19 mouse cellular contexts compared by ENCODE assay signal in the genomic region with DNA sequence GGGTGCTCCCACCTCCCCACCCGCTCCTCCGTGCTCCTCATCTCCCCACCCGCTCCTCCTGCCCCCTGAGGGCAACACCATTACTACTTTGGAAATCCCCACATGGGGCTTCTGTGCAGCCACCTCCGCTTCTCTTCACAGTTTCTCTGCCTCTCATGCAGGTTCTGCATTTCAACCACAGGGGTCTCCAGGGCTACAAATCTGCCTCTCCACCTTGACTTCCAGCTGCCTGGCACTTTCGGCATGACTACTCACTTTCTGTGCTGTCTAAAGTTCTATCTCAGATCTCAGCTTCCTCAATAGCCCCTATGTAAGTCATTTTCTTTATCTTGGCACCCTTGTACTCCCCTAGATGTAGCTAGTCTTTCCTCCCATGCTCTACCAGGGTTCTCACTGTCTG. TPM values are rescaled to one million over a fixed set of nuclear protein-coding genes. Genes with fewer than 3 reads are reported as not detected.
A peak's percentile ranks its signal among the peaks of the same experiment; 100 is the strongest.
DNase-seq lines count a peak whose midpoint lies in the region; ATAC-seq and TF ChIP-seq lines count a peak whose summit lies in the region.
"Had no signal": no experiment of that assay in that cellular context is flagged by ENCODE, and none has a peak within 500 bp of the region (broad histone marks: within the 10 kb centered on the region; RNA-seq: fewer than 3 reads in every experiment).

No protein-coding gene starts in this region.

- H3K9ac ChIP-seq in forebrain, postnatal 0 days: no peak overlapping the region
- no peak overlapping the region for H3K9ac ChIP-seq in forebrain, embryonic 11.5 days (ENCODE audit: low read length)
- H3K9ac ChIP-seq in stomach, postnatal 0 days (ENCODE audit: low read length): no peak overlapping the region
- H3K9ac ChIP-seq: forebrain, embryonic 15.5 days; heart, embryonic 12.5 days; kidney, embryonic 15.5 days had no signal

- H3K9me3 ChIP-seq in forebrain, postnatal 0 days (ENCODE audit: low read length): no peaks in the 10 kb centered on the region
- no peaks in the 10 kb centered on the region for H3K9me3 ChIP-seq in forebrain, embryonic 11.5 days (ENCODE audit: control insufficient read depth, low read length)
- H3K9me3 ChIP-seq in stomach, postnatal 0 days (ENCODE audit: control insufficient read depth, low read length): no peaks in the 10 kb centered on the region
- H3K9me3 ChIP-seq: forebrain, embryonic 15.5 days; G1E; heart, embryonic 12.5 days; hindbrain, embryonic 10.5 days; kidney, embryonic 15.5 days had no signal

- H3K4me3 ChIP-seq in forebrain, postnatal 0 days (ENCODE audit: low read depth, low read length): no peak overlapping the region
- H3K4me3 ChIP-seq in forebrain, embryonic 11.5 days (ENCODE audit: low read depth, low read length): no peak overlapping the region
- H3K4me3 ChIP-seq in thymus, adult 2 months (ENCODE audit: control insufficient read depth, insufficient read depth, low read length): no peak overlapping the region
- H3K4me3 ChIP-seq in stomach, postnatal 0 days (ENCODE audit: low read depth, low read length): no peak overlapping the region
- H3K4me3 ChIP-seq: forebrain, embryonic 15.5 days; heart, embryonic 12.5 days; hindbrain, embryonic 10.5 days; kidney, embryonic 15.5 days; layer of hippocampus, adult 2 months had no signal

- no peaks in the 10 kb centered on the region for H3K36me3 ChIP-seq in forebrain, postnatal 0 days (ENCODE audit: insufficient read depth)
- no peaks in the 10 kb centered on the region for H3K36me3 ChIP-seq in forebrain, embryonic 11.5 days (ENCODE audit: control insufficient read depth, insufficient read depth, low read length)
- no peaks in the 10 kb centered on the region for H3K36me3 ChIP-seq in thymus, adult 2 months (ENCODE audit: control insufficient read depth, insufficient read depth, low read length)
- no peaks in the 10 kb centered on the region for H3K36me3 ChIP-seq in stomach, postnatal 0 days (ENCODE audit: control insufficient read depth, insufficient read depth, low read length)
- H3K36me3 ChIP-seq: forebrain, embryonic 15.5 days; G1E; heart, embryonic 12.5 days; hindbrain, embryonic 10.5 days; kidney, embryonic 15.5 days had no signal

- no peak overlapping the region for H3K4me2 ChIP-seq in forebrain, postnatal 0 days (ENCODE audit: low read depth)
- H3K4me2 ChIP-seq in forebrain, embryonic 11.5 days (ENCODE audit: low read depth, low read length, severe bottlenecking): no peak overlapping the region
- H3K4me2 ChIP-seq in stomach, postnatal 0 days (replicated peaks; ENCODE audit: low read depth): no peak overlapping the region
- H3K4me2 ChIP-seq: forebrain, embryonic 15.5 days; heart, embryonic 12.5 days; kidney, embryonic 15.5 days; midbrain, embryonic 11.5 days had no signal

- no peak for TF ChIP-seq EP300 in stomach, postnatal 0 days (optimal IDR thresholded peaks at IDR 0.05)

- 80% methylated on average over 5 of the region's 5 CpGs for WGBS in forebrain, postnatal 0 days
- 79% methylated on average over 5 of the region's 5 CpGs for WGBS in forebrain, embryonic 11.5 days
- WGBS in thymus, adult 2 months: 46% methylated on average over 5 of the region's 5 CpGs
- WGBS in stomach, postnatal 0 days: 73% methylated on average over 5 of the region's 5 CpGs

- TF ChIP-seq CTCF in forebrain, postnatal 0 days (IDR thresholded peaks at IDR 0.05; ENCODE audit: low read depth): no peak
- TF ChIP-seq CTCF in thymus, adult 2 months (IDR thresholded peaks at IDR 0.05; ENCODE audit: borderline replicate concordance, control insufficient read depth, extremely low read depth, insufficient read depth, low read length, poor library complexity): no peak
- TF ChIP-seq CTCF in stomach, postnatal 0 days (IDR thresholded peaks at IDR 0.05; ENCODE audit: low read depth): no peak

- DNase-seq in forebrain, postnatal 0 days: no peak
- no peak for DNase-seq in forebrain, embryonic 11.5 days (ENCODE audit: low spot score)
- no peak for DNase-seq in thymus, adult 2 months
- no peak for DNase-seq in thymus, adult 18-20 months
- no peak for DNase-seq in stomach, postnatal 0 days (ENCODE audit: low spot score)
- DNase-seq in frontal cortex, postnatal 14 days (ENCODE audit: low spot score in 2 of 2): no peak
- no peak for DNase-seq in kidney, postnatal 36 days
- DNase-seq: cerebellum, adult 11-12 months; gastrocnemius, postnatal 14 days had no signal

- H3K27me3 ChIP-seq in forebrain, postnatal 0 days (ENCODE audit: insufficient read depth, low read length): no peaks in the 10 kb centered on the region
- no peaks in the 10 kb centered on the region for H3K27me3 ChIP-seq in forebrain, embryonic 11.5 days (ENCODE audit: control insufficient read depth, insufficient read depth, low read length)
- H3K27me3 ChIP-seq in thymus, adult 2 months (ENCODE audit: control insufficient read depth, insufficient read depth, low read length): no peaks in the 10 kb centered on the region
- H3K27me3 ChIP-seq in stomach, postnatal 0 days (ENCODE audit: control insufficient read depth, insufficient read depth, low read length): no peaks in the 10 kb centered on the region
- H3K27me3 ChIP-seq: forebrain, embryonic 15.5 days; heart, embryonic 12.5 days; kidney, embryonic 15.5 days had no signal

- no peak for TF ChIP-seq POLR2A in thymus, adult 2 months (IDR thresholded peaks at IDR 0.05; ENCODE audit: control insufficient read depth, extremely low read depth, insufficient read depth, low read length, poor library complexity)

- H3K4me1 ChIP-seq in forebrain, postnatal 0 days (ENCODE audit: insufficient read depth): peaks cover 24% of the 10 kb centered on the region
- peaks cover 3% of the 10 kb centered on the region; the same call in 1 of the 2 replicates for H3K4me1 ChIP-seq in forebrain, embryonic 11.5 days (replicated peaks; ENCODE audit: control insufficient read depth, insufficient read depth, low read length)
- peaks cover 38% of the 10 kb centered on the region for H3K4me1 ChIP-seq in thymus, adult 2 months (replicated peaks; ENCODE audit: control insufficient read depth, insufficient read depth, low read length)
- H3K4me1 ChIP-seq in stomach, postnatal 0 days (replicated peaks; ENCODE audit: control insufficient read depth, insufficient read depth): peaks cover 19% of the 10 kb centered on the region

- peak overlapping the region; percentile 67; the same call in 1 of the 2 replicates for H3K27ac ChIP-seq in forebrain, postnatal 0 days (ENCODE audit: low read depth, low read length)
- H3K27ac ChIP-seq in forebrain, embryonic 11.5 days (ENCODE audit: low read depth, low read length): no peak overlapping the region
- peak overlapping the region; percentile 29; the same call in 1 of the 2 replicates for H3K27ac ChIP-seq in thymus, adult 2 months (ENCODE audit: control insufficient read depth, insufficient read depth, low read length)
- peak overlapping the region; percentile 37 for H3K27ac ChIP-seq in stomach, postnatal 0 days (replicated peaks)
- H3K27ac ChIP-seq: hindbrain, embryonic 10.5 days; kidney, embryonic 15.5 days had no signal

- no peak for ATAC-seq in forebrain, postnatal 0 days
- ATAC-seq in forebrain, embryonic 11.5 days (replicated peaks; ENCODE audit: low FRiP score): no peak
- 0 out of 2 replicates have a peak, but pooled peaks have one; percentile 12 for ATAC-seq in megakaryocyte, adult 5-6 weeks (ENCODE audit: poor library complexity, severe bottlenecking)
- ATAC-seq in stomach, postnatal 0 days (ENCODE audit: low FRiP score, low TSS enrichment): no peak
- ATAC-seq: forebrain, embryonic 15.5 days had no signal

RNA-seq across cellular contexts. Expression of gene Scgb1a1, which starts 20.5 kb away (rescaled TPM):
- total RNA-seq in forebrain, postnatal 0 days (2014; rRNA removed): not detected in 2 replicates
- polyA plus RNA-seq in forebrain, postnatal 0 days (2015; fragmentation: Nextera tagmentation; extraction: Ambion mirVana): not detected in 2 replicates
- polyA plus RNA-seq in forebrain, embryonic 11.5 days (2014; fragmentation: Nextera tagmentation; extraction: Ambion mirVana): not detected in 2 replicates
- 65.9 and 174 TPM in 2 replicates for polyA plus RNA-seq in thymus, adult 2 months (2012; rRNA removed)
- 0.82 and 1.5 TPM in 2 replicates for total RNA-seq in megakaryocyte, adult 5-6 weeks (2015)
- total RNA-seq in megakaryocyte, adult 5-6 weeks (2017): 1.6 TPM in 1 of 2 replicates, not detected in the other
- 10.8 and 12.6 TPM in 2 replicates for polyA plus RNA-seq in stomach, postnatal 0 days (2015; fragmentation: Nextera tagmentation; extraction: Ambion mirVana)
- total RNA-seq: G1E; gastrocnemius, postnatal 14 days; layer of hippocampus, adult 2 months; left cerebral cortex, postnatal 14 days; liver, adult 2 months had no signal
- polyA plus RNA-seq: forebrain, embryonic 15.5 days; G1E; heart, embryonic 12.5 days; hindbrain, embryonic 10.5 days; kidney, embryonic 15.5 days; midbrain, embryonic 11.5 days had no signal

Comparison
In these comparisons a context has a peak if more than half of its experiments do, and no peak if none do; other contexts are left out.
1. RNA of gene Scgb1a1, which starts 20.5 kb away (polyA plus RNA-seq): 65.9 to 174 TPM in thymus, adult 2 months and 10.8 to 12.6 TPM in stomach, postnatal 0 days; not detected in forebrain, postnatal 0 days and not detected in forebrain, embryonic 11.5 days; every median in the first group is over 10 times any median in the second.